Mouse (Mus musculus) olfactory bulb, adult 2 months (tissue): Measurements from ENCODE around the gene Pla2r1.
A peak's percentile ranks its signal among the peaks of the same experiment; 100 is the strongest.

Experiments used
- CTCF ChIP-seq: fragments of 200-500 bp; IDR thresholded peaks from 2 replicates; pipeline ENCODE4 v1.5.1; 2012; ENCODE audit warnings: low read depth, mild to moderate bottlenecking, low read length, moderate library complexity; ENCODE audit not compliant: insufficient read depth
- POLR2A ChIP-seq: fragments of 200-500 bp; IDR thresholded peaks from 2 replicates; pipeline ENCODE4 v1.6.1; 2012; ENCODE audit warnings: mild to moderate bottlenecking, low read depth, low read length, moderate library complexity; ENCODE audit not compliant: insufficient read depth

DNA sequence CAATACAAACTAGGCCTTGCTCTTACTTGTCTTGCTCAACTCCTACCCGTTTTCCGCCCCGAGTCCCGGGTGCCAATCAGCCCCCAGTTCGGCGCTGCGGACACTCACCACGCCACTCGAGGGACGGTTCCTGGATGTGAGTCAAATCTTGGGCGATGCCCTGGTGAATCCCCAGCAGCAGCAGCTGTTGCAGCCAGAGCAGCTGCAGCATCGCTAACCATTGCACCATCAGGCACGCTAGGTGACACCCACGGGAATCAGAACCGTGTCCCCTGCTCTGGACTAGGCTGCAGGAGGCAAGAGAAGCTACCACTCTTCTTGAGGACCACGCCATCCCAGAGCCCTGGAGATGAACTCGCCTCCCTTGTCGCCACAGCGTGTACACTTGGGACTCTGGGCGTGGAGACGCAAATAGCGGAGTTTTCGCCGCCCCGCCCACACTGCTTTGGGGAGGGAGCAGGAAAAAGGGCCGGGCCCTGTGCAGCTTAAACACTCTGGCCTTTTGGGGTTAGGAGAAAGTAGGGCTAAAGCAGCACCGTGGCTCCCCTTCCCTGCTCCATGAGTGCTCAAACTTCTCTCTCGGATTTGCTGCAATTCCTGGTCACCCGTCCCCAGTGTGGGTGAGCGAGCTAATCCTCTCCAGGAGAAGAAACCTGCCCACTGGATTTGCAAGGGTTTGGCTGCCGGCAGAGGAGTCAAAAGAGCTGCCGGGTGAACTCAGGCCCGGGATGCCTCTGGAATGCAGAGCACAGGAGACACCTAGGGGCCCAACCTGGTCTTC, at the start of gene Pla2r1:
- TF ChIP-seq CTCF (peak; percentile 13; the same call in 1 of the 2 replicates), POLR2A (no peak)
